Mouse (Mus musculus) kidney, postnatal 25 days (tissue): Measurements from ENCODE around the gene Pard3b.
A peak's percentile ranks its signal among the peaks of the same experiment; 100 is the strongest.

Experiments used
- DNase-seq, 2 experiments: peaks; one replicate each; pipeline ENCODE4 v3.0.0; 2021; ENCODE audit warnings: mixed read lengths in 2 of 2

Gene Pard3b

GRCm38 (mm10) chr1:62518621-62519213, 880.1 kb downstream of the Pard3b start:
- no peak for DNase-seq

GRCm38 (mm10) chr1:62521368-62521767, 882.7 kb downstream of the Pard3b start:
- no peak for DNase-seq

GRCm38 (mm10) chr1:62522761-62523160, 884.1 kb downstream of the Pard3b start:
- peak in 1 of 2 experiments; percentile 5 for DNase-seq

- no peak for DNase-seq
Measured at GRCm38 (mm10) chr1:62527788-62528187, 889.2 kb downstream of the Pard3b start.

GRCm38 (mm10) chr1:62529941-62530340, 891.3 kb downstream of the Pard3b start:
- DNase-seq = no peak

- DNase-seq = no peak
Measured at GRCm38 (mm10) chr1:62532426-62533126, 894.0 kb downstream of the Pard3b start.

GRCm38 (mm10) chr1:62548953-62549352, 910.3 kb downstream of the Pard3b start:
- DNase-seq = no peak

GRCm38 (mm10) chr1:62550546-62550945, 911.9 kb downstream of the Pard3b start:
- DNase-seq = no peak

- DNase-seq = no peak
Measured at GRCm38 (mm10) chr1:62551516-62551915, 912.9 kb downstream of the Pard3b start.

- no peak for DNase-seq
Measured at GRCm38 (mm10) chr1:62555838-62556237, 917.2 kb downstream of the Pard3b start.

GRCm38 (mm10) chr1:62562987-62563386, 924.4 kb downstream of the Pard3b start:
- DNase-seq = no peak

GRCm38 (mm10) chr1:62564245-62565119, 925.9 kb downstream of the Pard3b start:
- no peak for DNase-seq

- no peak for DNase-seq
Measured at GRCm38 (mm10) chr1:62565120-62565809, 926.6 kb downstream of the Pard3b start.

- no peak for DNase-seq
Measured at GRCm38 (mm10) chr1:62566596-62566995, 928.0 kb downstream of the Pard3b start.

GRCm38 (mm10) chr1:62576939-62577590, 938.4 kb downstream of the Pard3b start:
- DNase-seq = no peak

GRCm38 (mm10) chr1:62579024-62579765, 940.6 kb downstream of the Pard3b start:
- no peak for DNase-seq

- DNase-seq = no peak
Measured at GRCm38 (mm10) chr1:62580314-62580935, 941.8 kb downstream of the Pard3b start.

GRCm38 (mm10) chr1:62582476-62582875, 943.9 kb downstream of the Pard3b start:
- DNase-seq = no peak

GRCm38 (mm10) chr1:62587536-62587935, 948.9 kb downstream of the Pard3b start:
- DNase-seq = no peak

- DNase-seq = peak; percentile 28 to 55
Measured at GRCm38 (mm10) chr1:62591296-62592031, 952.8 kb downstream of the Pard3b start.
